Mouse (Mus musculus): Measurements from ENCODE around the gene Zxdc.

DNA sequence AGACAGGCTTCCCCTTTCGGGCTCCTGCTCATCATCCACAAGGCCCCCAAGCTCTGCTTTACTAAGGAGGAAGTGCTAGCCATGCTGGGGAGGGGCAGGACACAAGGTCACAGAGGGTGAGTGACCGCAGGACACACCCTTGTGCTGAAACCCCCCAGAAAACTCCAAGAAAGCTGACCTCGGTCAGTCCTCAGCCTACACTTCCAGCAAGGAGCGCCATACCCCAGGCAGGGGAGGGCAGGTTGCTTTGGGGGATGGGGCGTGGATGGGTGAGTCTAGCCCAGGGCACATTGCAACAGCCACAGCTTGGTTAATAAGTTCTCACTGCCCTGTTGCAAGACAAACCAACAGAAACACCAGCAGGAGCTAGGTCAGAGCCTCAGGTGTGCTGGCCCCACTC lies 48.9 kb upstream of the Zxdc start:
- no peak for TF ChIP-seq E2F4 (IDR thresholded peaks at IDR 0.05; ENCODE audit: borderline replicate concordance, low read depth, low read length)
- no peak for TF ChIP-seq MAX (IDR thresholded peaks at IDR 0.05; ENCODE audit: low read length)
- TF ChIP-seq CTCF (IDR thresholded peaks at IDR 0.05 in 2 of 3, conservative IDR thresholded peaks at IDR 0.05 in 1 of 3; ENCODE audit: control insufficient read depth in 1 of 3, insufficient read depth in 1 of 3, low read depth in 2 of 3, low read length in 3 of 3, poor library complexity in 1 of 3, severe bottlenecking in 1 of 3), result no peak
- no peak for TF ChIP-seq POLR2A (IDR thresholded peaks at IDR 0.05; ENCODE audit: control insufficient read depth in 1 of 2, insufficient read depth in 1 of 2, low read depth in 1 of 2, low read length in 2 of 2, poor library complexity in 1 of 2)
- TF ChIP-seq TBP (IDR thresholded peaks at IDR 0.05; ENCODE audit: low read depth, low read length), result no peak
- no peak for TF ChIP-seq POLR2AphosphoS2 (IDR thresholded peaks at IDR 0.05; ENCODE audit: low read length)
- TF ChIP-seq MAFK (IDR thresholded peaks at IDR 0.05; ENCODE audit: borderline replicate concordance, low read depth, low read length), result no peak
- TF ChIP-seq ZNF384 (IDR thresholded peaks at IDR 0.05; ENCODE audit: low read depth, low read length), result no peak
- no peak for TF ChIP-seq EP300 (IDR thresholded peaks at IDR 0.05; ENCODE audit: low read depth in 1 of 2, low read length in 2 of 2)
- no peak for TF ChIP-seq MAZ (IDR thresholded peaks at IDR 0.05; ENCODE audit: low read depth, low read length)
- TF ChIP-seq GATA1 (IDR thresholded peaks at IDR 0.05; ENCODE audit: low read depth, low read length), result no peak
- no peak for TF ChIP-seq ETS1 (IDR thresholded peaks at IDR 0.05; ENCODE audit: low read depth, low read length)
- no peak for TF ChIP-seq TAL1 (IDR thresholded peaks at IDR 0.05; ENCODE audit: low read length)
- no peak for TF ChIP-seq TCF12 (IDR thresholded peaks at IDR 0.05; ENCODE audit: low read depth, low read length)

Data from MEL (cell line).